Mouse (Mus musculus): ENCODE data around the gene Pcdh9. TPM values are rescaled to one million over a fixed set of nuclear protein-coding genes. Genes with fewer than 3 reads are reported as not detected.

The Pcdh9 gene
- polyA plus RNA-seq, 1 experiment from 2014 or later: 141 TPM

DNA sequence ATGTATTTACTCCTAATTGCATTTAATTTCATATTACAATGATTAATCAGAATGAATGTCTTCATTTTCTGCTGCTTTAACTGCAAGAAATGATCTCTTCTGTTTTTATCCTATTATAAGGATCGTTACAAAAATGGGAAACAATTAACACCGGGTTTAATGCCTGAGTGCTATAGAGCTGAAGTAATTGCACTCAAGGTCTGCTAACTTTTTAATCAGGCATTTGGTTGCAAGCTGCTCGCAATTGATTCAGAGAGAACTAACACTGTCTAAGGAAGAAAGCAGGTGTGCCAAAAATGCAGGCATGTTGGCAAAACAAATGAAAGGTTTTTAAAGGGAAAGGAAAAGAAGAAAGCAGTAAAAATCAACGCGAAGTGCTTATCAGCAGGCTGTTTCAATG lies 549.1 kb downstream of the Pcdh9 start:
- Histone ChIP-seq H3K9me3 (ENCODE audit: control insufficient read depth, low read length) (no peaks in the 10 kb centered on the region), H3K27ac (ENCODE audit: low read length) (no peak overlapping the region), H3K9ac (replicated peaks; ENCODE audit: low read depth, low read length) (no peak overlapping the region), H3K4me3 (replicated peaks; ENCODE audit: low read length) (no peak overlapping the region), H3K36me3 (ENCODE audit: control insufficient read depth, insufficient read depth) (no peaks in the 10 kb centered on the region), H3K4me1 (replicated peaks; ENCODE audit: control insufficient read depth, insufficient read depth, low read length) (no peaks in the 10 kb centered on the region), H3K27me3 (replicated peaks; ENCODE audit: control insufficient read depth, insufficient read depth, low read length) (no peaks in the 10 kb centered on the region), H3K4me2 (ENCODE audit: low read length) (no peak overlapping the region)
- ATAC-seq: no peak
- WGBS: 5% methylated on average over 5 of the region's 5 CpGs

DNA sequence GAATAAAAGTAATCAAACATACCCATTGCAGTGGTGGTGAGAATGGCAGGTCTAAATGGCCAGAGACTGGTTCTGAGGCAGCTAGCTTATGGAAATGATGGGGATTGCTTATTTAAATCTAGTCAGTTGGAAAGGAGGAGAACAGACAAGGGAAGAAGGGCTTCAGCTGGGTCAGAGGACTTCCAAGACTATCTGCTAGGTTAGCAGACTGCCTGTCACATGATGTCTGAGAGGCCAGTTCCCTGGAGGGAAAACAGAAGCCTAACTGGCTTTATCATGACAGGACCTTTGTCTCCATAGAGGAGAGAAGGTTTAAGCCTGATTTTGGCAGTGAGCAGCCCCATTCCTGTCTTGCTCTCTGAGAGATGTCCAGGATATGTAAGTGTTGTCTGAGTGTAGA lies 561.2 kb downstream of the Pcdh9 start:
- Histone ChIP-seq H3K4me2 (ENCODE audit: low read length) (no peak overlapping the region), H3K9ac (replicated peaks; ENCODE audit: low read depth, low read length) (no peak overlapping the region), H3K4me1 (replicated peaks; ENCODE audit: control insufficient read depth, insufficient read depth, low read length) (no peaks in the 10 kb centered on the region), H3K27ac (ENCODE audit: low read length) (no peak overlapping the region), H3K27me3 (replicated peaks; ENCODE audit: control insufficient read depth, insufficient read depth, low read length) (no peaks in the 10 kb centered on the region), H3K4me3 (replicated peaks; ENCODE audit: low read length) (no peak overlapping the region), H3K9me3 (ENCODE audit: control insufficient read depth, low read length) (no peaks in the 10 kb centered on the region), H3K36me3 (ENCODE audit: control insufficient read depth, insufficient read depth) (no peaks in the 10 kb centered on the region)
- no peak for ATAC-seq

DNA sequence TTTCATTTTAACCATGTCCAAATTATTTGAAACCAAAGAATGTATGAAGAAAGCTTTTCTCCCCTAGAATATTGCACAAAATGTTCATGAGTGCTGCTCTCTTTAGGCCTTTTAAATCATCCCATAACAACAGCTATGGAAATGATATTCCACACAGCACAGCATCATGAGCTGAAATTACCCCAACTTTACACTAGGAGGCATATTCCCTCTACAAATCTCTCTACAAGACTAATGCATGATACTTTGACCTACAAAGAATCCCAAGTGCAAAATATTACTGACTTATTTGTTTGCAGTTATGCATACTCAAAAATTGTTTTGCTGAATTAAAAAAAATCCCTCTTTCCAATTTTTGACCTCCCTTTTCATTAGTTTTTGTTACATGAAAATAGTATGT lies 573.1 kb downstream of the Pcdh9 start:
- no peaks in the 10 kb centered on the region for H3K27me3 ChIP-seq (replicated peaks; ENCODE audit: control insufficient read depth, insufficient read depth, low read length)
- no peak overlapping the region for H3K4me3 ChIP-seq (replicated peaks; ENCODE audit: low read length)
- no peaks in the 10 kb centered on the region for H3K9me3 ChIP-seq (ENCODE audit: control insufficient read depth, low read length)
- H3K27ac ChIP-seq (ENCODE audit: low read length): no peak overlapping the region
- no peaks in the 10 kb centered on the region for H3K4me1 ChIP-seq (replicated peaks; ENCODE audit: control insufficient read depth, insufficient read depth, low read length)
- H3K4me2 ChIP-seq (ENCODE audit: low read length): no peak overlapping the region
- H3K9ac ChIP-seq (replicated peaks; ENCODE audit: low read depth, low read length): no peak overlapping the region
- no peaks in the 10 kb centered on the region for H3K36me3 ChIP-seq (ENCODE audit: control insufficient read depth, insufficient read depth)
- no peak for ATAC-seq

DNA sequence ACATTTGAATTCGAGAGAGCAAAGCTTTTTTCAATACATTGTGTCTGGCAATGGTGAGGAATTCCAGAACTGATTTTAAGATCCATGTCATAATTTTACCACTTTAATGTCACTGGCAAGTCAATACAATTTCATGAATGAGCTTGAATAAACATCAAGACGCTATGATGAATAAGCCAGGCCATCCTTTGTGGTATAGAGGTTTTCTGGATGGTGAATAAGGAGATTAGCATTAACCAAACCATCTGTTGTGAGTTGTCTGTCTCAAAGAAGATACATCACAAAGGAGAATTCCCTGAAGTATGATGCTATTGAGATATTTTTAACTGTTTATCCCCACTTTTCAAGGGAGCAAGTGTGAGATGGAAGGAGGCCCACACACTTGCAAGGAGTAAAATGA lies 602.1 kb downstream of the Pcdh9 start:
- WGBS: 47% methylated on average over 2 of the region's 2 CpGs
- Histone ChIP-seq H3K9ac (replicated peaks; ENCODE audit: low read depth, low read length) (no peak overlapping the region), H3K36me3 (ENCODE audit: control insufficient read depth, insufficient read depth) (no peaks in the 10 kb centered on the region), H3K27me3 (replicated peaks; ENCODE audit: control insufficient read depth, insufficient read depth, low read length) (no peaks in the 10 kb centered on the region), H3K4me1 (replicated peaks; ENCODE audit: control insufficient read depth, insufficient read depth, low read length) (0 out of 2 replicates have a peak, but pooled peaks cover 2% of the 10 kb centered on the region), H3K27ac (ENCODE audit: low read length) (no peak overlapping the region), H3K9me3 (ENCODE audit: control insufficient read depth, low read length) (no peaks in the 10 kb centered on the region), H3K4me2 (ENCODE audit: low read length) (no peak overlapping the region), H3K4me3 (replicated peaks; ENCODE audit: low read length) (no peak overlapping the region)
- ATAC-seq: no peak

DNA sequence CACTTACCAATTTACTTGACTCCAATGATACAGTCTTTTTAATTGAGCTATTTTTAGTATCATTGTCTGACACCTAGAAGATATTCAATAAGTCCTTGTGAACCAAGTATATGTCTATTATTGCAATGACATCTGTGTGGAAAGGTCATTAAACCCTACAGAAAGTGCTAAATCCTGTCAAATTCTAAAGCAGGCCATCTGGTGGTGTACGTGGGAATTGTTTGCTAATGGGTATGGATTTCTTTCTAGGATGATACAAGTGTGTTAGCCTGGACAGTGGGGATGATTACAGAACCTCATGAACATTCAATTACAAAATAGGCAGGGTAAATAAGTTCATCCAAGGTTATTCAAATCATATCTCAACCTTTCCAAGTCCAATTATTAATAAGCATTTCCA lies 602.8 kb downstream of the Pcdh9 start:
- Histone ChIP-seq H3K4me1 (replicated peaks; ENCODE audit: control insufficient read depth, insufficient read depth, low read length) (0 out of 2 replicates have a peak, but pooled peaks cover 2% of the 10 kb centered on the region), H3K4me3 (replicated peaks; ENCODE audit: low read length) (no peak overlapping the region), H3K4me2 (ENCODE audit: low read length) (no peak overlapping the region), H3K9me3 (ENCODE audit: control insufficient read depth, low read length) (no peaks in the 10 kb centered on the region), H3K36me3 (ENCODE audit: control insufficient read depth, insufficient read depth) (no peaks in the 10 kb centered on the region), H3K27me3 (replicated peaks; ENCODE audit: control insufficient read depth, insufficient read depth, low read length) (no peaks in the 10 kb centered on the region), H3K9ac (replicated peaks; ENCODE audit: low read depth, low read length) (no peak overlapping the region), H3K27ac (ENCODE audit: low read length) (no peak overlapping the region)
- no peak for ATAC-seq
- WGBS: 34% methylated on average over 1 of the region's 1 CpGs

- 69% methylated on average over 7 of the region's 7 CpGs for WGBS
- no peak for ATAC-seq
- Histone ChIP-seq H3K27me3 (replicated peaks; ENCODE audit: control insufficient read depth, insufficient read depth, low read length) (no peaks in the 10 kb centered on the region), H3K4me3 (replicated peaks; ENCODE audit: low read length) (no peak overlapping the region), H3K27ac (ENCODE audit: low read length) (no peak overlapping the region), H3K9me3 (ENCODE audit: control insufficient read depth, low read length) (no peaks in the 10 kb centered on the region), H3K4me2 (ENCODE audit: low read length) (no peak overlapping the region), H3K9ac (replicated peaks; ENCODE audit: low read depth, low read length) (no peak overlapping the region), H3K36me3 (ENCODE audit: control insufficient read depth, insufficient read depth) (no peaks in the 10 kb centered on the region), H3K4me1 (replicated peaks; ENCODE audit: control insufficient read depth, insufficient read depth, low read length) (0 out of 2 replicates have a peak, but pooled peaks cover 2% of the 10 kb centered on the region)
Observed at GRCm38 (mm10) chr14:93285136-93285535, 605.3 kb downstream of the Pcdh9 start.

DNA sequence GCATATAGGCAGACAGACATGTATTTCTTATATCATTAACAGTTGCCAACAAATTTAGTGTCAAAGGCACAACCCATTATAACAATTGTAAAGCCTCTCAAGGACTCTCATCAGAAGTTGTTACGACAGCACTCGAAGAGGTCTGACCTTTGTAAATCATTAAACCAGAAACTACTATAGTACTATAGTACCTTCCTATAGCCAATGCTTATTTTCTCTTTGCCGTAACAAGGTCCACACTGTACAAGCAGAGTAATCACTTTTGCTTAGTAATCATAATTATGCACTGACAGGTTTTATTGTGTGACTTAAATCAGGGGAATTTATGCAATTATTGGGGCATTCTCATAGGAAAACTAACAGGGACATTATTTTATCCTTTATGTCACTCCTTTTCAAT lies 606.5 kb downstream of the Pcdh9 start:
- ATAC-seq: no peak
- Histone ChIP-seq H3K4me1 (replicated peaks; ENCODE audit: control insufficient read depth, insufficient read depth, low read length) (0 out of 2 replicates have a peak, but pooled peaks cover 2% of the 10 kb centered on the region), H3K27ac (ENCODE audit: low read length) (no peak overlapping the region), H3K9me3 (ENCODE audit: control insufficient read depth, low read length) (no peaks in the 10 kb centered on the region), H3K4me3 (replicated peaks; ENCODE audit: low read length) (no peak overlapping the region), H3K36me3 (ENCODE audit: control insufficient read depth, insufficient read depth) (no peaks in the 10 kb centered on the region), H3K9ac (replicated peaks; ENCODE audit: low read depth, low read length) (no peak overlapping the region), H3K27me3 (replicated peaks; ENCODE audit: control insufficient read depth, insufficient read depth, low read length) (no peaks in the 10 kb centered on the region), H3K4me2 (ENCODE audit: low read length) (no peak overlapping the region)
- 88% methylated on average over 3 of the region's 3 CpGs for WGBS

- no peaks in the 10 kb centered on the region for H3K27me3 ChIP-seq (replicated peaks; ENCODE audit: control insufficient read depth, insufficient read depth, low read length)
- H3K4me2 ChIP-seq (ENCODE audit: low read length): no peak overlapping the region
- H3K9me3 ChIP-seq (ENCODE audit: control insufficient read depth, low read length): no peaks in the 10 kb centered on the region
- no peaks in the 10 kb centered on the region for H3K4me1 ChIP-seq (replicated peaks; ENCODE audit: control insufficient read depth, insufficient read depth, low read length)
- no peak overlapping the region for H3K9ac ChIP-seq (replicated peaks; ENCODE audit: low read depth, low read length)
- H3K4me3 ChIP-seq (replicated peaks; ENCODE audit: low read length): no peak overlapping the region
- no peak for ATAC-seq
- no peaks in the 10 kb centered on the region for H3K36me3 ChIP-seq (ENCODE audit: control insufficient read depth, insufficient read depth)
- no peak overlapping the region for H3K27ac ChIP-seq (ENCODE audit: low read length)
Observed at GRCm38 (mm10) chr14:93275661-93276060, 614.8 kb downstream of the Pcdh9 start.

- Histone ChIP-seq H3K27ac (ENCODE audit: low read length) (no peak overlapping the region), H3K27me3 (replicated peaks; ENCODE audit: control insufficient read depth, insufficient read depth, low read length) (no peaks in the 10 kb centered on the region), H3K4me1 (replicated peaks; ENCODE audit: control insufficient read depth, insufficient read depth, low read length) (no peaks in the 10 kb centered on the region), H3K9me3 (ENCODE audit: control insufficient read depth, low read length) (no peaks in the 10 kb centered on the region), H3K36me3 (ENCODE audit: control insufficient read depth, insufficient read depth) (no peaks in the 10 kb centered on the region), H3K4me2 (ENCODE audit: low read length) (no peak overlapping the region), H3K4me3 (replicated peaks; ENCODE audit: low read length) (no peak overlapping the region), H3K9ac (replicated peaks; ENCODE audit: low read depth, low read length) (no peak overlapping the region)
- ATAC-seq: no peak
Observed at GRCm38 (mm10) chr14:93274767-93275166, 615.7 kb downstream of the Pcdh9 start.

GRCm38 (mm10) chr14:93253411-93253810 lies 637.1 kb downstream of the Pcdh9 start:
- H3K36me3 ChIP-seq (ENCODE audit: control insufficient read depth, insufficient read depth): no peaks in the 10 kb centered on the region
- no peak overlapping the region for H3K4me2 ChIP-seq (ENCODE audit: low read length)
- no peaks in the 10 kb centered on the region for H3K4me1 ChIP-seq (replicated peaks; ENCODE audit: control insufficient read depth, insufficient read depth, low read length)
- H3K9me3 ChIP-seq (ENCODE audit: control insufficient read depth, low read length): no peaks in the 10 kb centered on the region
- H3K27ac ChIP-seq (ENCODE audit: low read length): no peak overlapping the region
- H3K27me3 ChIP-seq (replicated peaks; ENCODE audit: control insufficient read depth, insufficient read depth, low read length): no peaks in the 10 kb centered on the region
- no peak overlapping the region for H3K4me3 ChIP-seq (replicated peaks; ENCODE audit: low read length)
- no peak overlapping the region for H3K9ac ChIP-seq (replicated peaks; ENCODE audit: low read depth, low read length)
- no peak for ATAC-seq
- WGBS: 83% methylated on average over 1 of the region's 1 CpGs
